Mouse (Mus musculus) right cerebral cortex, adult 2 months (tissue): ENCODE measurements around the gene Pip5k1b.

Source experiments
- DNase-seq, 2 experiments: peaks; one replicate each; pipeline ENCODE4 v3.0.0; 2021 to 2022; ENCODE audit warnings: low spot score in 2 of 2

Gene Pip5k1b

DNA sequence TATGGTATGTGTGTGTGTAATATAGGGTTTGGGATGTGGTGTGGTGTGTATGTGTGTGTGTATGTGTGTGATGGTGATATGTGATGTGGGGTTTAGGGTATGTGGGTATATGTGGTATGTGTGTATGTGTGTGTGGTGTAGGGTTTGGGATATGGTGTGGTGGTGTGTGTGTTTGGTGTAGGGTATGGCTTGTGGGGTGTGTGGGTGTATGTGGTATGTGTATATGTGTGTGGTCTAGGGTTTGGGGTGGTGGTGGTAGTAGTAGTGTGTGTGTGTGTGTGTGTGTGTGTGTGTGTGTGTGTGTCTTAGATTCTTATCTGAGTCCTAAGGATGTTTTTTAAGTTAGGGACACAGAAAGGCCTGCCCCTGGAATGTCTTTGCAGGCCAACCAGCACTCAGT lies 37.3 kb downstream of the Pip5k1b start:
- DNase-seq = no peak

GRCm38 (mm10) chr19:24517057-24517456 lies 38.6 kb downstream of the Pip5k1b start:
- no peak for DNase-seq

GRCm38 (mm10) chr19:24515941-24516340 lies 39.7 kb downstream of the Pip5k1b start:
- no peak for DNase-seq

DNA sequence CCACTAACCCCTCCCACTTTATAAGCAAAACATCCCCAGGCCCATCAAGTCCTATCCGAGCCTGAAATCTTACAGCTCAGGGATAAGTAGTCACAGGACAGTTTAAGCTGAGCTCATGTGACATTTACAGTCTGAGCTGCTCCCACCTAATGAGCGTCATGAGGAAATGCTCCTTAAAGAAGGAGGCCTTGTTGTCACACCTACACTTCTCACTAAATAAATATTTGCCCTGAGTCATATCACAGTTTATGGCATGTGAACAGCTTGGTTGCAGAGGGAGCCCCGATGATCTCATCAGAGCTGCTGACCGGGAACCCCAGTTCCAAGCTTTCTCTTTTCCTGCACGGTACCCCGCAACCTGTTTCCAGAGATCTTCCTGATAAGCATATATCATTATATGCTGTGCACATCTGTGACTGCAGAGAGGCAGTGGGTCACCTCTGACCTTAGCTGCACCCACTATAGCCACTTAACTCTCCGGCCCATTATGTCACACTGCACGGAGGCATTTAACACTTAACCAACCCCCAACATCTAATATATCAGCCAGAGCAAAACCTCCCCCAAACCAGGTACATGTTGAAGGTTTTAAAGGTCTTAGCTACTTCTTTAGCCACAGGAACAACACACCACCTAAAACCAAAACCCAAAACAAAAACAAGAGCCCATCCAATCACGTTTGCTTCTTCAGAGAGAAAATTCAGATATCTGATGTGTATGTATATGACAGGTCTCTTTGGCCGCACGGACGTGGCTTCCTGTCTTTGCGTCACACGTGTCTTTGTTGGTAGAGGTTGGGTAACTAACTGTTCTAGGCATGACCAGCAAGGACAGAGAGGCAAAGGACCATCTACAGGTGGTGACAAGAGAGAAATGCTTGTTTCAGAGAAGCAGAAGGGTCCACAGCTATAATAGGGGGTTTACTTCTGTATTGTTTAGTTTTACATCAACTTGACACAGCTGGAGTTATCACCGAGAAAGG lies 40.7 kb downstream of the Pip5k1b start:
- DNase-seq = no peak

DNA sequence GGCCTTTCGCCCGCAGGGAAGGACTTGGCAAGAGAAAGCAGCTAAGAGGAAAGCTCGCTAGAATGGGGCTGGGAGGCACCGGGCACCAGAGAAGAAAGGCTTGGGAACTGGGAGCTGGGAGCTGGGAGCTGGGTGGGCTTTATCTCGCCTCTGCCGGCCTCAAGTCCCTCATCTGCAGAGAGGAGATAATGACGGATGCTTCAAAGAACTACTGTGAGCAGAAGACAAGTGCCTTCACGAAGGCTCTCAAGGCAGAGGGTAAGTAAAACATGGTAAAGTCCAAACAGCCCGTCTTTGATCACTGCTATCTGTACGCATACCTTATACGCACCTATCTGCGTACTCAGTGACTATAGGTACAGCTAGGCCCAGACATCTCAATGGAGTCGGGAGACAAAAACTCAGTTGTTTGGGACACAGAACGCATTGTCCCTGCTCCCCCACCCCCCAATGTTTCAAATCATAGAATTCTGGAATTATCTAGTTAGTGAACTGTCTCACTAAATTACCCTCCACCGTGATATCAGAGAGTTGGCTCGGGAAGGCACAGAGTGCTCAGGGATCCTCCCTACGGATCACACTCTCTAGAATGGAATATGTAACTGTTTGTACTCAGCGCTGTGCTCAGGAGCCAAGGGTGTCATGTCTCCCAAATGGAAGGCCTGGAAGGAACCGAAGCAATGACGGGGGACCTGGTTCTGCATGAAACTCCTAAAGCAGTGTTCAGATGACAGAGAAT lies 42.4 kb downstream of the Pip5k1b start:
- no peak for DNase-seq

DNA sequence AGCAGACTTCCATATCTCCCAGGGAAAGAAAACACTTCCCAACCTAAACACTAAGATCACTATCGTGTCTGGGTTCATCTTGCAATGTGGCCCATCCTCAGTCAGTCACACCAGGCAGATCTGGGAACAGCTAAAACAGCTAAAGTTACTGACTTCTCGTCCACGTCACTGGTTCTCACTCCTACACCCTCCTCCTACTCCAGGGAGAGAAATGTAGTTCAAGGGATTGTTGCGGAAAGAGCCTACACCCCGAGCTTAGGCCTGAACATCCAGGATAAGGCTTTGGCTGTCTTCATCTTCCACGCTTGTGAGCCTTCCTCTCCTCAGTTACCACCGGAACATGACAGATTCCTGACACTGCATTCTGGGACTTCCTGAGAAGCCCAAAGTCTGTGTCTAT lies 43.7 kb downstream of the Pip5k1b start:
- no peak for DNase-seq

GRCm38 (mm10) chr19:24509391-24509790 lies 46.3 kb downstream of the Pip5k1b start:
- no peak for DNase-seq

- DNase-seq = no peak
Measured at GRCm38 (mm10) chr19:24508087-24508767, 47.4 kb downstream of the Pip5k1b start.

GRCm38 (mm10) chr19:24502736-24503421 lies 52.8 kb downstream of the Pip5k1b start:
- DNase-seq = no peak

DNA sequence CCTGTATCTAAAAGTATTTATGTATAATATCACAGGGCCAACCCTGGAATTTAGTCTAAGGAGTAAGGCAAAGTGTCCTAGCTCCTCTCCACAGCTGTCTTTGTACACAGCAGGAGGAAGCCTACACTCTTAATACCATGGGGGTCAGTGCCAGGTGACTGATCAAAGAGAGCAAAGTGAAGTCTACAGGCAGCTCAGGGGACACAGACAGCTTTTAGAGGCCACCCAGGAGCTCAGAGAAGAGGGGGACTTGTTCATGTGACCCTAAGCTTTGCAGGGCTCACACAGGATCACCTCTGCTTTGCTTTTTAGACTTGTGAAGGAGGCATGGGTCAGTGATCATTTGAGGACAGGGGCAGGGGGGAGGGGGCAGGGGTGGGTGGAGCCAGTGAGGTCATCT lies 54.1 kb downstream of the Pip5k1b start:
- DNase-seq = no peak

DNA sequence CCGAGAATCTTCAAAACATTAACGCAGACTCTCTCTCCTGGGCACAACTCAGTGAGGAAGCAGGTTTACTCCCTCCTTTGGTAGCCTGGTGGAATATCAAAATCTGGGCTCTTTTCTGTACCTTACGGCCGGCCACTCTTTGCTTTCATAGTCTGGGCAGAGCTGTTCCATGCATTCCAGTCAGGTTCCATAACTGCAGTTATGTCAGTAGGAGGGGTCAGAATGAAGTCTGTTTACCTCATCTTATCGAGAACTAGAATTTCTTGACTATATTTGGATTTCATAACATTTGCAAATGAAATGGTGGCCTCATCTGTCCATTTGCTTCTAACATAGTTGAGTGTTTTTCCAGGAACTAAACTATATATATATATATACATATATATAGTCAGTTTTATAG lies 55.2 kb downstream of the Pip5k1b start:
- no peak for DNase-seq

- no peak for DNase-seq
Measured at GRCm38 (mm10) chr19:24499291-24499690, 56.4 kb downstream of the Pip5k1b start.

DNA sequence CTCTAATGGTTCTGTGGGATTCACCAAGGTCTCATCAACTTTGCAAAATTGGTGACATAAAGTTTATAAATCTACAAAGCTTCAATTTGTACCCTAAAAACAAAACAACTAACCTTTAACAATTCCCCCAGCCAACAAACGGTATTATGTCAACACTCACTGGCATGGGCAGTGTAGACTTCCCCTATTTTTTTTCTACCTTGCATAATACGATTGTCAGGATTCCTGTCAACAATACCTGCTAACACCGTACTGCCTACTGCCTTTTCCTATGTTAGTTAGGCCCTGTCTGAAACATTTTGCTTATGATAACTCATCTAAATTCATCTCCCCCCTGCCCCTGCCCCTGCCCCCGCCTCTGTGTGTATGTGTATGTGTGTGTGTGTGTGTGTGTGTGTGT lies 61.8 kb downstream of the Pip5k1b start:
- DNase-seq = no peak

- no peak for DNase-seq
Measured at GRCm38 (mm10) chr19:24491824-24492223, 63.8 kb downstream of the Pip5k1b start.

DNA sequence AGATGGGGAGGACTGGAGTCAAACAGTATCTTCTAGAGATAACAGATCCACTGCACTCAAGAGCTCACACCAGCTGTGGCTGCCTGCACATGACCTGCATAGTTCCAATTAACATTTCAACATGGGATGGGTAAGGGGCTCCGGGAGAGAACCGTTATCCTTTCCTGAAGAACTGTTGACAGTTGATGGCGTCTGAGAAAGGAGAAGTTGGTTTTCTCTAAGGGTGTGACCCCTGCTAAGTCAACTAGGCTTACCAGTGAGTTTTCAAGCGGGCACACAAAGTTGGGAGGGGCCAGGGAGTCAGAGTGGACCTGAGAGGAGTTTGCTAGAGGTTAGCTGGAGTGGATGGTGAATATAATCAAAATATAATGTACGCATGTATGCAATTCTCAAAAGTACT lies 65.4 kb downstream of the Pip5k1b start:
- DNase-seq = no peak

DNA sequence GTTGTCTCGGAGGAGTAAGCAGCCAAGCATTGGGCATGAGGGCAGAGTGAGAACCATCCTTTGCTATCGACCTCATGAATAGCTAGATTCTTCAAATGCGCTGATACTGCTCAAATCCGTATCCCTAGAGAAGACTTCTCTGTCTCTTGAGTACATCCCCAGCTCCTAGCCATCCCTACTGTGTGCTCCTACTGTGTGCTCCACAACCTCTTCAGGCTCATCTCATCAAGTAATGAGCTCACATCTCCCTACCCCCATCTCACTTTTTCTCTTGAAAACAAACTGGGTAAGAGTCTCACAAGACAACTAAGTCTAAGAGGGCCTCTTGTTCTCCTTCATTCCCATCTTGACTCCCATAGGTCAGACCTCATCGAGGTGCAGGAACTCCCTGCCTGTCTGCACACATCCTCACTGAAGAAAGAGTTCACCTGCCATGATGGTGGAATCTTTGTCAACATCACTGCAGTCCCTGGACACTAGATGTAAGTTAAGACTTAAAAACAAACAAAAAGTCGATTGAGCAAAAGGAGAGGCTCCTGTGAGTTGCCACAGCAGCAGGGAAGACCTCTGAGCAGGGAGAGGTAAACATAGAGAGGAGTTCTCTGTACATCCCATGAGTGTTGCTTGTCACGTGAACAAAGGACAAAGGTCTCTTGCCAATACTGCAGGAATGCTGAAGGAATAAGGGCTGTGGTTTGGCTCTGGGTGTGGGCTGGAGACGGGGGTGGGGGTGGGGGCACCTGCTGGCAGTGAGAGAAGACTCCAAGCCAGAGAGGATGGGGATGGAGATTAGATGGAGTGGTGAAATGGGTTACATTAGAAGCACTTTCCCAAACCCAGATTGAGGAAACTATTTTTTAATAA lies 69.0 kb downstream of the Pip5k1b start:
- no peak for DNase-seq

GRCm38 (mm10) chr19:24484612-24485194 lies 71.0 kb downstream of the Pip5k1b start:
- no peak for DNase-seq

DNA sequence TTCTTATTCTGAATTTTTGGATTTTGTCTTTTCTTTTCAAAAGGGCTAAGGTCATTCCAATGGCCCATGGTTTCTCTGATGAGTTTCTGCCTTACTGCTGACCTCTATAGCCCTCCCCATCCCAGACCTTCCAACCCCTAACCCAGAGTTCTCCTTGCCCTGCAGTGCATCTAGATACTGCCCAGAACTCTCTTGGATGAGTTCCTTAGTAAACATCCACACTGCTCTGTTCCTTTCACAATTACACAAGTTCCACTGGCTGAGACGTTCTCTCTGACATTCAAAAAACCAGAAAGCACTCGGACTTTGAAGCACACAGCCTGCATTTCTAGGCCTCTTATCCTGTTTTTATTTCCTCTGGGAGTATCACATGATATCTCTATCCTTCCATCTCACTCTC lies 74.8 kb downstream of the Pip5k1b start:
- no peak for DNase-seq

DNA sequence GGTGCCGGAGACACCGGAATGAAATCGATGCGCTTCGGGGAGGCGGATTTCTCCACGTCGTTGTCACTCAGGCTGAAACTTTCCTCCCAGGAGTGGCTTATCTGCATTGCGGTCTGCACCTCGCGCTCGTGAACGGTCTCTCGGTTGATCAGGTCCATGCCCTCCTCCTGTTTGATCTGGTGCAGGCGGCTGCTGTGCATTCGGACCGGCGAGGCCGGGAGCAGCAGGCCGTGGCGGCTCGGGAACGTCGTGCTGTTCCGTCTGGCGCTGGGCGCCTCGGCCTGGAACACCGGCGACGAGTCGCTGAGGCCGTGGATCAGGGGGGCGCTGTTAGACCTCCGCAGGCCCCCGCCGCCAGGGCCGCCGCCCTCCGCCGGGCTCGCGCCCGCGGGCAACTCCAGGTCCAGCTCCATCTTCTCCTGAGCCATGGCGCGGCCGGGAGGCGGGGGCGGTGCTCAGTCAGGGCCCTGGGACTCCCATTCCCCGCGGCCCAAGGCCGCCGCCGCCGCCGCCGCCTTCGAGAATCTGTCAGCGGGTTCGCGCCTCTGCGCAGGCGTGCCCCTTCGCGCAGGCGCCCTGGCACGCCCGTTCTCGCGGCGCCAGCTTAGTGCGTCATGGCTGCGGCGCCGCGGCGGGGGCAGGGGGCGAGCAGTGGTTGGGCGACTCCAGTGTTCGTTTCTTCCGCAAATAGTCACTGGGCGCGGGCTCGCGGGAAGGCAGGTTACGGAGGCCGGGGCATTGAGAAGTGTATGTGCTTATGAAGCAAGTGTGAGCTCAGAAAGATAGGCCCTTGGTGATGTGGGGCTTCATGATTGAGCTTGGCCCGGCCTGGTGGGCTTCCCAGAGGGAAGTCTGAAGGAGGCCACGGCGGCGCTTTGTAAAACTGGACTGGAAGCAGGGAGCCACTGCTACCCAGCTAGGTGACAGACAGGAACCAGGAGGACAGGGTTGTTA lies 78.5 kb downstream of the Pip5k1b start, which contains the start of gene Fam122a:
TSS of gene Fam122a (minus strand) at position 428 of the 954 bp plus-strand sequence.
- DNase-seq = peak; percentile 87
